Mouse (Mus musculus): ENCODE data around the gene 4930535I16Rik.

GRCm38 (mm10) chr4:123962721-123963120, 44.9 kb upstream of the 4930535I16Rik start:
- TF ChIP-seq POLR2A (IDR thresholded peaks at IDR 0.05; ENCODE audit: insufficient read depth, low read length) (no peak), CTCF (IDR thresholded peaks at IDR 0.05; ENCODE audit: low read depth, low read length) (no peak), EP300 (IDR thresholded peaks at IDR 0.05; ENCODE audit: insufficient read depth, low read depth, low read length) (no peak)
